Mouse (Mus musculus): ENCODE results near the gene Cd247.

Cd247 gene

DNA sequence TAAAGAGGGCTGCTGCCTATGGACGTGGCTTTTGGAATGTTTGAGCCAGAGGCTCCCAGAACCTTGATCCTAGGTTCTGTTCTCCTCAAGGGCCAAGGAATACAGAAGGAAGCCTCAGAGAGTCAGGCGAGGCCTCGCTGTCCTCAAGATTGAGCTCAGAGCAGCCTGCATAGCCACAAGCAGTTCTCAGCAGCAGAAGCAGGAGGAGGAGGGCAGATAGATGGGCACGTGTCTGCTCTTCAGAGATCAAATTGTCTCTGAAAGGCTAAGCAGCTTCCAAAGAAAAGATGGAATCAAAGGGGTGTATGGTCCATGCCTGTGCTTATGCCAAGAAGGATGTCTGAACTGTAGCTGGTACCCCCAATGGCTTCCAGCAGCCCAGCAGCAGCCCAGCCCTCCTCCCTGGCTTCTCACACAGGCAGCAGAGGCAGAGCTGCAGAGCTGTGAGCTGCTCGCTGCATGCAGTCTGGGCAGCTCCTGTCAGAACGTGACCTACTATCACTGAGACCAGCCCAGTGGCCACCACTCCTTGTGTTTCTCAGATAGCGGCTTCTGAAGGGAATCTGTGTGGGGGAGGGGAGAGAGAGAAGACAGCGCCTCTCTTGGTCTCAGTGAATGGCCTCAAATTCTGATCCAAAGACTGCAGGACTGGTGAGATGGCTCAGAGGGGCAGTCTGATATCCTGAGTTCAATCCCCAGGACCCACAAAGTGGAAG lies 29.8 kb downstream of the Cd247 start:
- DNase-seq (ENCODE audit: low spot score in 2 of 2), result peak; percentile 14 to 46

DNA sequence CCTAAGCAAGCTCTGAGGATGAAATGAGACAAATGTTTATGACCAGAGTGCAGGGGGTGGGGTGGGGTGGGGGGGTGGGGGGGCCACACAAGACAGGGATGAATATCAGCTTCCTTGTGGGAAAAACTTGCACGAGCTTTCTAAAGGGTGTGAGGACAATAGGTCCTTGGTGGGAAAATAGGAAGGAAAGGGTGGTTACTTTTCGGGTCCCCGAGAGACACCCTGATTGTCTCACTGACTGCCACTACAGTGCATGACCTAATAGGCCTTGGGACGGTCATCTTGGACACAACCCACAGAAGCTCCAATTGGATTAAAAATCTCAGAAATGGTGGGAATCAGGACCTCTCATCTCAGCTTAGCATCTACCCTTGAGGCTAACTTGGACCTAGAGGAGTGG lies 30.7 kb downstream of the Cd247 start:
- no peak for DNase-seq (ENCODE audit: low spot score in 2 of 2)

DNA sequence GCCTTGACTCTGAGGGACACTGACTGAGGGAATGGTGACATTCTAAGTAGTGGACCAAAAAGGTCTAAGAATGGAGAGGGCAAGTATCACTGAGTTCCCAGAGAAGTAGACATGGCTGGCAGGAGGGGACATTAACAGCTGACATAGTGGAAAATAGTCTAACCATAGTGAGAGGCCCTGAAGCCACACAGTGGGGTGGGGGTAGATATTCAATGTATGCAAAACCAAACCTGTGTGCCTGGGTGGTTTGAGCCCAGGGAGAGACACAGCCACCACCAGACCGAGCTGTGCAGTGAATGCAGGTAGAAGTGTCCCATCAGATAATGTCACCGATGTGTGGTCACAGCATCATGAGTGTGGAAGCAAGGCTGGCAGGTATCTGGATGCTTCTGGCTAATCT lies 33.5 kb downstream of the Cd247 start:
- DNase-seq (ENCODE audit: low spot score in 2 of 2), result no peak

DNA sequence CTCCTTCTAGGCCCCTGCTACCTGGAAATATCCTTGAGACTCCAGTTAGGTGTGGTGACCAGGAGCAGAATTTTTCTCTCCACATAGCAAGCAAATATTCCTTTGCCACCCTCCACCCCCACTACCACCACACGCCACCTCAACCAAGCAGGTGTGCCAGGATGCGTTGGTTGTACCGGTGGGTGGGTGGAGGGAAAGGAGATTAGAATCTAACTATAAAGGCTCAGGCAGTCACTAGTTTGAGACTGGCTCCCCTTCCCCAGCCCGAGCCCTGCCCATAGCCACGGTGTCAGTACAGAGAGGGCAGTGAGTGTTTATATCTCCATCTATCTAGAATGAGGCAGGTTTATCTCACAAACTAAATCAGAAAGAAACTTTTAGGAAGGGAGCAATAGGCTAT lies 39.7 kb downstream of the Cd247 start:
- DNase-seq (ENCODE audit: low spot score in 2 of 2), result no peak

DNA sequence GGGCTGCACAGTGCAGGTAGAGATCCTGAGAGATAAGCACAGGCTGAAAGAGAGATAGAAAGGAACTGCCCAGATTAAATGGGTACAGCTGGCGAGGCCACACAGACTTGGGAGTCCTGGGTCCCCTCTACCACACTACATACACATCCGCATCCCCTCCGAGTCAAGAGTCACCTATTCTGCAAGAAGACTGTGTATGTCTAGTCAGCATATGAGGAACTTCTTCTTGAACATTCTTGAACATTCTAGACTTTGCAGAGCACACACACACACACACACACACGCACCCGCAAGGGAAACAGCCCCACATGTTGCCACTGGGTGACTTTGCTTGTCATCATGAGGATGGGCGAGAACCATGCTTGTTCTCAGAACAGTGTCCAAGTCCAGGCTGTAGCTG lies 40.1 kb downstream of the Cd247 start:
- DNase-seq (ENCODE audit: low spot score in 2 of 2), result no peak

DNA sequence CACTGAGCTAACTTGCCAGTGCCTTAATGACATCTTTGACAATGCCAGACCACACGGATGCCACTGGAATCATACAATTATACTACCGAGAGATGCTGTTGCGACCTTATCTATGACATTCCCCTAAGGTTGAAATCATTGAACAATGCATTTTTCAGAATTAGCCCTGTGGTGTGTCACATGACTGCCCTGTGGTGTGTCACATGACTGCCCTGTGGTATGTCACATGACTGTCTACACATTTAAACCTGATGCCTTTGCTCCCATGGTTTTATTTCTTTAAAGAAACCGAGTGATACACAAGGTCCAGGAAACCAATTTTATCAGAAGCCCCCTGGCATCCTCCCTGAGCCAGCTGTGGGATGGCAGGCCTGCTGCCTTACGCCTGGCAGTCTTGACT lies 41.4 kb downstream of the Cd247 start:
- DNase-seq (ENCODE audit: low spot score in 2 of 2), result no peak

DNA sequence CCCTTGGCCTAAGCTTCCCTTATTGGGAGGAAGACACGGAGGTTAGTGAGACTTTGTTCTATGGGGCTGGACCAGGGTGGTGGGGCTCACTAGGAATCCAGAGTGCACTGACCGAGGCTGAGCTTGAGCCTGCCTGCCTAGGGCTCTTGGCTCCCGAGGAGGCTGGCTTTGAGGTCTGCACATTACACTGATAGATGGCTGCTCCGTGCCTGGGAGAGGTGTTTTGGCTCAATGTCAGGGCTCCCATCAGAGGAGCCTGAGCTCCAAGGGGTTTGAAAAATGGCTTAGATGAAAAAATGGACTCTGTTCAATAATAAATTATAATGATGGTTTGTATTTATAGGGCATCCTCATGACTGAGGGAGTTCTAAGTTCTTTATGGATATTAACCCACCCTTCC lies 44.8 kb downstream of the Cd247 start:
- DNase-seq (ENCODE audit: low spot score in 2 of 2), result no peak

DNA sequence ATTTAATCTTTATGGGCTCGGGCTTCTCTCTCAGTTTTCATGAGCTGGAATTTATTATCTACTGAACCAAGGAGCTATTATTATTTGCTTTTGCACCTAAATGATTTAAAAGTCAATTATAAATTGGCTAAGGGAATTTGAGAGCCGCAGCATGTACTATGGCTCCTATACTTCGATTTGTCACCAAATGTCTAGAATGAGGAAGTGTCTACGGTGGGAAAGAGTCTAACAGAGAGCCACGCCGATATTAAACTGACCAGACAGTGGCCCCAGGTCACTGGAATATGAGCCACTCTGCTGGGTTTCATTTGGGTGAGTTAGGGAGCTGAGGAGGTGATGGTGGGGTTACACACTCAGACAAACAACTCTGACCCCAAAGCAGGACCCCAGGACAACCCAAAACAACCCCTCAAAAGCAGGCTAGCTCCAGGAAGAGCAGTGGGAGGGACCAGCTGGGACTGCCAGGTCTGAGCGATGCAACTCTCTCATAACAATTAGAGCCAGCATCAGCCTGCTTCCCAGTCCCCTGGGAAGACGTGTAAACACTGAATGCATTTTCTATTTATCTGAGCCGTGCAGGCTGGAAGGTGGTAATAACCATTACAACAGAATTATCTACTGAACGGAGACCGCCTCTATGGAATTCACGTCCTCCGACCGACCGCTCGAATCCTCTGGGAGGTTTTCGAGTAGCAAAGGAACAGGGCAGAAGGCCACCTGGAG lies 45.6 kb downstream of the Cd247 start:
- no peak for DNase-seq (ENCODE audit: low spot score in 2 of 2)

DNA sequence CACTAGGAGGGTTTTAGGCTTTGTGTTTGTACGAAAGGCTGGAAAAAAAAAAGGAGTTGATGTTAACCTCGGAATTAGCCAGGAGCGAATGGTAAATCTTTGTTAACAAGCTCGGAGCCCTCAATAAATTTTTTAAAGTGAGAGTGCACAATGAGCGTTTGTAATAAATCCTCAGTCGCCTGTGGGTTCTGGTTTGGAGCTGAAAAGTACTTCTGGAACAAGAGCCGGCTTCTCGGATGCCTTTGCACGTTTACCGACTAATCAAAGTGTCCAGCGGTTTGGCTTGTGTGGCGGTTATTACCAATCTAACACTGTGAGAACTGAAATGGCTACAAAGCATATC lies 46.1 kb downstream of the Cd247 start:
- DNase-seq (ENCODE audit: low spot score in 2 of 2), result no peak

DNA sequence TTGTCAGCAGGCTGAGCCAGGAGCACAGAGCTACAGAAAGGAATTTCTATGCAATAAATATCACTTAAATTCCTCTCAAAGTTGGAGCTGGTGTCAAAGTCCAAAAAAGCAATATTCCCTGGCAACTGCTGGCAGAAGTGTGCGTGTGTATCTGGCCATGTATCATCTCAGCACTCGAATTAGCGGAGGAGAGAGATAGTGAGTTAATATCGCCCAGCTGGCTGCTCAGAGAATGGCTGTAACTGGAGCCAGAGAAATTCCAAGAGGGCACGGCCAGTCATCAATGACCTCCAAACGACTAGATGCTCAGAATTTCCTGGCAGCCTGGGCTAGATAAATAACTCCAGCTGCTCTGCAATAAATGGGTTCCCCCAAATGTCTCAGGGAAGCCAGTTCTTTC lies 48.0 kb downstream of the Cd247 start:
- no peak for DNase-seq (ENCODE audit: low spot score in 2 of 2)

DNA sequence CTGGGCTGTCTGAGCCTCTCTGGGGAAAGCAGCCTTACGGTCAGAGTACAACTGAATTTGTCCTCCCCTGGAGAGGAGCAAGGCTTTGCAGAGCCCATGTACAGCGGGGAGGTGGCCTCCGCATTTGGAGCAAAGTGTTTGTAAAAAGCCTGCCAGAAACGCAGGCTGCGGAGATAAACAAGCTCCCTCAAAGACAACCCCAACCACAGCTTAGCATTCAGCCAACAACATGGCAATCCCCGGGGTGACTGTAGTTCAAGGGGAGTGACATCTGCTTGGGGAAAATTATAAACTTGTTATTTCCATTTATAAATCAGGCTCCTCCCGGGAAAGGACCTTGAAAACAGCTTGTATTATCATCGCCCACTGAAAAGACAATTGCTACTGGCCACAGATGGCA lies 49.1 kb downstream of the Cd247 start:
- no peak for DNase-seq (ENCODE audit: low spot score in 2 of 2)

DNA sequence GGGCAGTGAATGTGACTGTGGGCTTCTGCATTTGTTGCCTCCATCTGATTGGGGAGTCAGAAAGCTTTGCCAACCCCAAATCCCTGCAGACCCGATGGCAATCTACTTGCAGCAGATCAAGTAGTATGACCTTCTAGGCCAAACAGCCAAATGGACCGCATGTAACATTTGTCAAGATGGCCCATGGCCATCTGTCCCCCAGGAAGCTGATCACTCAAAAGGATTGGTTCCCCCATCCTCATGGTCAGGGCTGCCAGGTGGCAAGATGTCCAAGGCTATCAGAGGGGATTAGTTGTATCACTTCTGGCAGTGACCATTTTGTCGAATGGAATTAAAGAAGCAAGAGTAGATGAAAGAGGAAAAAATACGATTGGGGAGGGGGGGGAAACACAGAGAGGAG lies 50.7 kb downstream of the Cd247 start:
- no peak for DNase-seq (ENCODE audit: low spot score in 2 of 2)

DNA sequence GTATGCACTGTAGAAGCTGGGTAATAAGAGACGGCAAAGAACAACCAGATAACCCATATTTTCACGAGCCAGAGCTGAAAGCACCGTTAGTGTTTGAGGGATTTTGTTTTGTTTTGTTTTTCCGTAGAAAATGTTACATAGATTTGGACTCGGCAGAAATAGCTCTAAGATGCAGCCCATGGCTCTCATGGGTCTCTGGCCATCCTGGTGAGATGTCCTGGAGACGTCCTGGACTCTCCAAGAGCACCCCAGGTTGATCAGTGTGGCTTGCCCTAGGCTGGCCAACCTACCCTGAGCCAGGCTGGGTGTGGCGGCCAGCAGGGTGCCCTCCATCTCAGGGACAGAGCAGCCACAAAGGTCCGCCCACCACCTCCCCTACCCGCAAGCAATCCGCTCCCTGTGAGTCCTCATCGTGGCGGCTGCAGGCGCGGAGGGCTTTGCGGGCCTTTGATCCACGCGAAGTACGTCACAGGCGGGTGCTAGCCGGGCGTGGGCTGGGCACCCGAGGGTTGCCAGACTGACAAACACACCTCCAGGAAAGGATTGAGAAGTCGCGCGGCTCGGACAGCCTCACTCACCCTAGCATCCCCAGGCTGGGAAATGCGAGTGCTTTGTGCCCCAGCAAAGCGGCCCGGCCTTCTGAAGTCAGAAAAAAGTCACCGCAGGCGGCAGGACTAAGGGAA lies 52.2 kb downstream of the Cd247 start:
- no peak for DNase-seq (ENCODE audit: low spot score in 2 of 2)

DNA sequence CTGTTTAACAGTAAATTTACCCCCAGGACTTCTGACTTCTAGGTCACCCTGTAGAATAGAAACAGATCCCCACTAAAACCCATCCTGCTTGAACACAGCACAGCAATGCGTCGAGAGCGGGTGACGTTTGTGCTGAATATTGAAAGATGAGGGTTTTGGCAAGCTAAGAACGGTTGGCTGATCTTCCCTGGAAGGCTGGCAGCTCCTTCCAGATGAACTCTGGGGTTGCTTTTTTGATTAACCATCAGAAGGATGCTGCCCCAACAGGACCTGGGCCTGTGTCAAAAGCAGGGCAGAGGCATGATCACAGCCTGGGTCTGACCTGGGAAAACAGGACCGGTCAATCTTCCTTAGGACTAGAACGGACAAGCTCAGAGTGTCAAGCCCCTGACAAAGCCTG lies 53.7 kb downstream of the Cd247 start:
- DNase-seq (ENCODE audit: low spot score in 2 of 2), result no peak

DNA sequence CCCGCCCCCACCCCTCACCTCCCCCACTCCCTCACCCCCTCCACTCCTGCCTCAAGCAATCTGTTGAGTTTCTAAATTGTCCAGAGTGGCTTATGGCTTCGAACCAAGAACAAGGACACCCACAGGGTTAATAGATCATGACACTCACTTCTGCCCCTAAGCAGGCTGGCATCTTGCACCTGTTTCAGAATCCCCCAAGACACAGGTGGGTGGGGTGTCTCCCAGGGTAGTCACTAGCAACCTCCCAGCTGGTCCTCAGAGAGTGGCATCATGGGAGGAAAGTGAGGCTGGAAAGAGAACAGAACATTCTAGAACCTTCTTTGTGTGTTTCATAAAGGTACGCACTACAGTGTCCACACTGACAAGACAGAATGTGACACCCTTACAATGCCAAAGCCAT lies 55.1 kb downstream of the Cd247 start:
- peak in 1 of 2 experiments; percentile 15 for DNase-seq (ENCODE audit: low spot score in 2 of 2)

DNA sequence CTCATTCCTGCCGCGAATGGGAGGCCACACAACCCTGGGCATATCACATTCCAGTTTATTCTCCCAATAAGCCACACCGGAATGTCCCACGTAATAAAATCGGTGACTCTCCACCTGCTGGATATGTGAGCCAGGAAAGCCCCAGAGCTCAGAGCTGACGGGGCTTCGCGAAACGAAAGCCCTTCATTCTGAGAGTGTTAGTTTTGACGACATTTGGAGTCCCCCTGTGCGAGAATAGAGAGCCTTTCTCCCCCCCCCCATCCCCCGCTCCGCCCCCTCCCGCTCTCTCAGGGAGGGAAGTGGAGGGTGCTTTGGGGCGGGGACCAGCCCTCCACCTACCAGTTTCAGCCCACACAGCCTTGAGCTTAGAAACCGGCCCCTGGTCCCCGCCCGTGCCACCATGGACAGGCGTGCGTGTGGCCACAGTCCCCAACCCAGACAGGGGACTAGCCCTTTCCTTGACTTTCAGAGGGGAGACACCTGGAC lies 56.0 kb downstream of the Cd247 start:
- peak; percentile 59 to 61 for DNase-seq (ENCODE audit: low spot score in 2 of 2)

DNA sequence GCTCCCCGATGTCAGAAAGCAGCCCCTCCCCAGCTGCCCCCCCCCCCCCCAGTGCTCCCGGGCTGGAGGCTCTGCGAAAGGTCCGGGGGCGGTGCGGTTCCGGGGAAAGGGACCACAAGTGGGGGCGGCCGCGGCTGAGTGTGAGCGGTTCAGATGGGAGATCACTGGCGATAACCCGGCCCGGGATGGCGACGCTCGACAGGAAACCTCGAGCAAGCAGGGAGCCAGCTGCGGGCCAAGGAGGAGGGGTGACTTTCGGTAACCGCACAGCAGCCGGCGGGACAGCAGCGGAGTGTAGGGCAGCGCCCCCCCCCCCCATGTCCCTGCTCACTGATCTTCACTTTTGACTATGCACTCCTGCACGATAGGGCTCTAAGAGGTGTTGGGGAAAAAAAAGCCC lies 56.5 kb downstream of the Cd247 start:
- peak; percentile 54 to 57 for DNase-seq (ENCODE audit: low spot score in 2 of 2)

DNA sequence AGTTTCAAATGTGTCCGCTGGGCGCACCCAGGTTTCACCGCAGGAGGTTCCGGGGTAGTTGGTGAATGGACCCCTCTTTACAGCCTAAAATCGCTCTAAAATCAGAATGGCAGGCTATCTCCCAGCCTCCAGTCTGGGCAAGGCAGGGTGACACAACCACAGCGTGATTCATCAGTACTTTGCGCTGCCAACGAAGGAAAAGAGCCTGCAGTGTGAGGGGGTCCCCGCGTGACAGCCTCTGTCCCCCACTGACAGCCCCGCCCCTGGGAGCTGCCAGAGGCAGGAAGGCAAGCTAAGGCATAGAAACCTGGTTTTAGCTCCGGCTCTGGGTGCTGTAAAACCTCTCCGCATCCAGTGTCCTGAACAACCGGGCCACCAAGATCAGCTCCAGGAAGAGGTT lies 56.9 kb downstream of the Cd247 start:
- peak; percentile 38 for DNase-seq (ENCODE audit: low spot score in 2 of 2)

DNA sequence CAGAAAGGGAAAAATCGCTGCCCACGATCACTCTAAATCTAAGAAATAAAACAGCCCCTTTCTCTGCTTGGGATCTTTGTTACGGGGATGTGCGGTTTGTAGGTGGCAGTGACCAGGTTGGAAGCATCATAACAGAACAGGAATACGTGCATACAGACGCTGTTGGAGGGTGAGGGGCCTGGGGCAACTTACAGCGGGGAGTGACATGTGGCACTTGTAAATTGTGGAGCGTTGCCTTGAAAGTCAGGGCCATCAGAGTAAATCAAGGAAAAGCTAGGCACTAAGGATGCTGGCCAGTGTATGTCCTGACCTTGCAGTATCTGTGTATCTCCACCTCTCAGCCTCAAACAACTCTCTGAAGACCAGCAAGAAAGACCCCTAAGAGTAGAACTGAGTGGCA lies 59.9 kb downstream of the Cd247 start:
- DNase-seq (ENCODE audit: low spot score in 2 of 2), result no peak

DNA sequence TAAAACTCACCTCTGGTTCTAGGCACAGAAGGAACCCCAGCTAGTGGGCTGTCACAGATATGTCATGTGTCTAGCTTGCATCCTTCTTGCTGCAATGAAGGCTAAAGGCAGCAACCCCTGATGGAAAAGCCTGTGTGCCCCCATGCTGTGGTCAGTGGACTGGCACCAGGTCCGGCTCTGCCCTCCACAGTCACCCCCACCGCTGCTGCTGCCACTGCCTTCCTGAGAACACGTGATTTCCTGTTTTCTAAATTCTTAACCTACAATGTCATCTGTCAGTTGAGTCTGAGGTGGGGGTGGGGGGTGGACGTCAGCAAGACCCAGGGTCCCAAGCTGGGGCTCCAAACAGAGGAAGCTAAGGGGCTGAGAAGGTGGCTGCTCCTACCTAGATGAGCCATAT lies 60.4 kb downstream of the Cd247 start:
- DNase-seq (ENCODE audit: low spot score in 2 of 2), result peak; percentile 52 to 55

DNA sequence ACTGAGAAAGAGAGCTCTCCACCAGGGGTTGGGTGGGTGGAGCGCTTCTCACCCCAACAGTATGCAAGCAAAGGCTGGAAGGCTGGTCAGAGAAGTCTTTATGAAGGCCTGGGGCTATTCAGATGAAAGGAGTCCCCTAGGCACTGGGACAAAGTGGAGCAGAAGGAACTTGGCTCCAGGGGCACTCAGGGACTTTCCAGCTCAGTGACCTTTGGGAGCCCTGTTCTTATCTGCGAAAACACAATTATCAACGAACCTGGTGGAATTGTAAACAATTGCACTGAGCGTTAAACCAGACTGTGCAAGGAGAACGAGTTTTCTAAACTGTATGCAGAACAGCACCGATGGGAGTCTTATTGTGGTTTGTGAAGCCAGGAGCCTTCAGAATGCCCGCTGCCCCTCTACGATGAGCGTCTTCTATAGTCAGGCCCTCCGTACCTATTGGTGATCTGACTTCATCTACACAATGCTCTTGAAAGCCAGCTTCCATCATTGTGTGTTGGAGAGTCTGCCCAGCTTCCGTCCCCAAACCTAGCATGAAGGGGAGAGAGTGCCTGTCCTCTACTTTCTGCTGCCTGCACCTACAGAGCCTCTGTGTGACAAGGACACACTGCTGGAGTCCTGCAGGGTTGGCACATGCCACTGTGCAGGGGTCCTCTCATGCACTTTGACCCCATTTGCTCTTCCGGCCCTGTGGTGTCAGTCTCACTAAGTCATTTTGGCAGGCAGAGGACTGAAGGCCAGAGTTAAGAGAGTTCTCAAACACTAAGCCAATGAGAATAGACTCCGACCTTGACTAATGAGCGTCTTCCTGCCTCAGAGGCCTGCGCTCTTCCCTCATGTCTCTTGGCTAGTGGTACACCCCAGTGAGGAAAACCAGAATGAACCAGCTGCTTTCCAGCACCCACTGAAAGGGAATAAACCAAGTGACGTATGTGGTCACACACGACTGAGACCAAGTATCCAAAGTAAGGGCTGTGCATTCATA lies 61.3 kb downstream of the Cd247 start:
- DNase-seq (ENCODE audit: low spot score in 2 of 2), result no peak

DNA sequence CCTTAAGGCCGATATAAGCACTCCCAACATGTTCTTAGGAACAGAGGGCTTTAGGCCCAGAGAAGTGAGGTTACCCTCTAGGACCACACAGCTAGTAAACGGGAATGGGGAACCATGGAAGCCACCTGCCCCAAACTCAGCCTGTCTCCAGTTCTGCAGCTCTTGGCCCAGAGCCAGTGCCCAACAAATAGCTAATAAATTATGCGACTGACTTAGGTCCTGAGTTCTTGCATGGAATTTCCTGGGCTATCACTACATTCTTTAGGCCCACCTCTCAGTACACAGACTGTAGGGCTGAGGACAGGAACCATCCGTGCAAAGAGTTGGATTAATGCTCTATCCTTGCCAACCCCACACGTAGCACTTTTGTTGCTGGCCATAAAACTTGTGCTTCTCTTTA lies 63.6 kb downstream of the Cd247 start:
- no peak for DNase-seq (ENCODE audit: low spot score in 2 of 2)
